19 mouse cellular contexts compared by ENCODE assay signal in the genomic region with DNA sequence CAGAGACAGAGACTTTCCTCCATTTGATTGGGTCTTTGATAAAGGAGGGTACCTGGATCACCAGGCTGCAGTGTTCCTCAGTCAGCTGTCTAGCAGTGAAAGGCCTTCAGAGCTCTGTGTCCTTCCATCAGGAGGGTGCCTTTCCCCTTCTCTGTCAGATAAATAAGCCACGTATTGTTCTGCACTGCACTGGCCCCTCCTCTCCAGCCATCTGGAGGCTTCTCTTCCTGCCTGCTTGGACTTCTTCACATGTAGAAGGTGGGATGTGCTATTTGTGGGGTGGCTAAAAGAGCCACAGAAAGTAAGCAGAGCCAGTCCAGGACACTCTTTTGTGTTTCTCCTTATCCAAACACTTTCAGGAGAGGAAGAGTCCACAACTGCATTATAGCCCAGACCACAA.
"Had no signal": no experiment of that assay in that cellular context is flagged by ENCODE, and none has a peak within 500 bp of the region (broad histone marks: within the 10 kb centered on the region; RNA-seq: fewer than 3 reads in every experiment).

No protein-coding gene starts in this region.

- H3K4me2 ChIP-seq: kidney, embryonic 15.5 days; liver, embryonic 13.5 days; lung, embryonic 14.5 days; midbrain, embryonic 13.5 days; neural tube, embryonic 13.5 days; stomach, embryonic 15.5 days had no signal

- H3K36me3 ChIP-seq: kidney, embryonic 15.5 days; liver, embryonic 13.5 days; midbrain, embryonic 10.5 days; midbrain, embryonic 13.5 days; neural tube, embryonic 13.5 days; stomach, embryonic 15.5 days had no signal

- H3K27me3 ChIP-seq: kidney, embryonic 15.5 days; liver, embryonic 13.5 days; midbrain, embryonic 13.5 days; neural tube, embryonic 13.5 days; stomach, embryonic 15.5 days had no signal

- H3K4me1 ChIP-seq: kidney, embryonic 15.5 days; liver, embryonic 13.5 days; midbrain, embryonic 10.5 days; midbrain, embryonic 13.5 days; neural tube, embryonic 13.5 days; stomach, embryonic 15.5 days had no signal

- ATAC-seq: midbrain, embryonic 13.5 days; midbrain, embryonic 16.5 days had no signal

- DNase-seq: kidney, adult 11 months; kidney, adult 8-10 months; kidney, postnatal 10 days; kidney, postnatal 36 days; layer of hippocampus, postnatal 36 days; liver, embryonic 13.5 days; lung, embryonic 14.5 days; retina, postnatal 1 day; right cerebral cortex, postnatal 25 days; spleen, adult 18-20 months; thymus, postnatal 25 days had no signal

- H3K9me3 ChIP-seq: kidney, embryonic 15.5 days; liver, embryonic 13.5 days; midbrain, embryonic 10.5 days; midbrain, embryonic 13.5 days; neural tube, embryonic 13.5 days; stomach, embryonic 15.5 days had no signal

- H3K4me3 ChIP-seq: kidney, embryonic 15.5 days; left cerebral cortex, adult 2 months; liver, embryonic 13.5 days; midbrain, embryonic 10.5 days; midbrain, embryonic 13.5 days; myocyte; neural tube, embryonic 13.5 days; stomach, embryonic 15.5 days had no signal

- H3K9ac ChIP-seq: kidney, embryonic 15.5 days; liver, embryonic 13.5 days; lung, embryonic 14.5 days; midbrain, embryonic 13.5 days; neural tube, embryonic 13.5 days; stomach, embryonic 15.5 days had no signal

- H3K27ac ChIP-seq: kidney, embryonic 15.5 days; left cerebral cortex, adult 2 months; liver, embryonic 13.5 days; midbrain, embryonic 10.5 days; midbrain, embryonic 13.5 days; neural tube, embryonic 13.5 days; stomach, embryonic 15.5 days had no signal
